Mouse (Mus musculus) embryonic fibroblast, embryonic 13.5 days (primary cell): ENCODE data around the gene Emd.

Source experiments
- CTCF ChIP-seq: IDR thresholded peaks from 2 replicates; pipeline ENCODE4 v1.5.1; 2011; ENCODE audit warnings: mild to moderate bottlenecking, control low read depth, low read length, moderate library complexity, borderline replicate concordance; ENCODE audit not compliant: insufficient read depth
- POLR2A ChIP-seq: IDR thresholded peaks from 2 replicates; pipeline ENCODE4 v1.6.1; 2011; ENCODE audit warnings: low read depth, mild to moderate bottlenecking, control low read depth, low read length, moderate library complexity

GRCm38 (mm10) chrX:74273422-74274322 is 19.2 kb downstream of the Emd start:
- TF ChIP-seq CTCF (no peak), POLR2A (peak; percentile 53)
